Mouse (Mus musculus) heart, postnatal 0 days (tissue): ENCODE results near the gene Acsm2.

Experiments used
- CTCF ChIP-seq: IDR thresholded peaks from 2 replicates; pipeline ENCODE4 v1.5.1; 2016; ENCODE audit warnings: antibody characterized with exemption, control low read depth, low read depth
- EP300 ChIP-seq: IDR thresholded peaks from 2 replicates; pipeline ENCODE4 v1.6.1; 2016; ENCODE audit warnings: antibody characterized with exemption, low read depth

- TF ChIP-seq CTCF, result no peak
- no peak for TF ChIP-seq EP300
Observed at GRCm38 (mm10) chr7:119527548-119527947, 26.6 kb upstream of the Acsm2 start.
